Mouse (Mus musculus): ENCODE measurements around the gene Hook2.

Gene Hook2

DNA sequence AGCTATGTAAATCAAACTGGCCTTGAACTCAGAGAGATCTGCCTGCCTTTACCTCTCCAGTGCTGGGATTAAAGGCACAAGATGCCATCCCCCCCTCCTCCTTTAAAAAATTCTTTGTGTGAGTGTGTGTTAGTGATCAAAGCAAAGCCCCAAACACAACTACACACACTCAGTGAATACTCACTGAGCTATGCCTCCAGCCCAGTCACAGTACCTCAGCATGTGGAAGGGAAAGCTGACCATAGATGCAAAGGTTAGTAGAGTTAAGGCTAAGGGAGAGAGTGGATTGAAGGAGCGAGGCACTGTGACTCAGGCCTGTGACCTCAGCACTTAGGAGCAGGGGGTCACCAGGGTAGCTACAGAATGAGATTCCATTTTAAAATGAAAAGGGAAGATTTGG lies 17.3 kb upstream of the Hook2 start:
- DNase-seq (ENCODE audit: low read depth, low spot score): no peak

GRCm38 (mm10) chr8:84973803-84974542 lies 16.4 kb upstream of the Hook2 start:
- DNase-seq (ENCODE audit: low read depth, low spot score): no peak

DNA sequence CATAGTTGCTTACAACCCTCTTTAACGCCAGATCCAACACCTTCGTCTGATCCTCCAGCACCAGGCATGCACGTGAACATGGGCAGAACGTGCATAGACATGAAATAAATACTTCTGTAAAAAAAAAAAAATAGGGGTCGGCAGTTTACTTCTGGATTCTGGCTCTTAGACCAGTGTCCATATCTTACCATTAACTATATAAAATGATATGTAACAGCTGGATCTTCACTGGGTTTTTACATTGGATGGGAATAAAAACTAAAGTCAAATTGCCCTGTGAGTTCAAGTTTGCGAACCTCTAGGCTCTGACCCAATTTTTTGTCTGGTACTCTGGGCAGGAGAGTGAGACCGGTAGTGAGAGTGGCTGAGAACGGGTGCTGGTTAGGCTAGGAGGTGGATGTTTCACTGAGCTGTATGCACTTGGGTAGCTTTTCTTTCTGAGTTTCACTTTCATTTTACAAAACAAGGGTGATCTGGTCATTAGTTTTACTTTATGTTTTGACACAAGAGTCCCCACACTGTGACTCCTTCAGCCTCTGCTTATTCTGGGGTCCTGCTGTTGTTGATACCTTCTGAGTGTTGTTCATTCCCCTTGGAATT lies 15.8 kb upstream of the Hook2 start:
- DNase-seq (ENCODE audit: low read depth, low spot score): no peak

DNA sequence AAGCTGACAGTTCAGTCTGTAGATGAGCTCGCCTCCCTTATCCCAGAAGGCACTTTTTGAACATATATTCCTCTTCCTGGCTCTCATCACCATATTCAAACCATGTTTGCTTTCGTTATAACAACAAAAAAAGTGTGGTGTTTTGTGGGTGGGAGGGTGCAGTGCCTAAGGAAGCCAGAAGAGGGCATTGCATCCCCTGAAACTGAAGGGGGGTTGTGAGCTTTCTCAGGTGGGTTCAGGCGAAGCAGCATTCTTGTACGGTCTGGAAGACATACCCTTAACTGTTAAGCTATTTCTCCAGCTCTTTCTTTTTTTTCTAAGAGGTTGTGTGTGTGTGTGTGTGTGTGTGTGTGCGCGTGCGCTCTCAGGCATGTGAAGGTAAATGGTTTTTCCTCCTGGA lies 15.0 kb upstream of the Hook2 start:
- no peak for DNase-seq (ENCODE audit: low read depth, low spot score)

GRCm38 (mm10) chr8:84976031-84976762 lies 14.2 kb upstream of the Hook2 start:
- peak; percentile 86 for DNase-seq (ENCODE audit: low read depth, low spot score)

DNA sequence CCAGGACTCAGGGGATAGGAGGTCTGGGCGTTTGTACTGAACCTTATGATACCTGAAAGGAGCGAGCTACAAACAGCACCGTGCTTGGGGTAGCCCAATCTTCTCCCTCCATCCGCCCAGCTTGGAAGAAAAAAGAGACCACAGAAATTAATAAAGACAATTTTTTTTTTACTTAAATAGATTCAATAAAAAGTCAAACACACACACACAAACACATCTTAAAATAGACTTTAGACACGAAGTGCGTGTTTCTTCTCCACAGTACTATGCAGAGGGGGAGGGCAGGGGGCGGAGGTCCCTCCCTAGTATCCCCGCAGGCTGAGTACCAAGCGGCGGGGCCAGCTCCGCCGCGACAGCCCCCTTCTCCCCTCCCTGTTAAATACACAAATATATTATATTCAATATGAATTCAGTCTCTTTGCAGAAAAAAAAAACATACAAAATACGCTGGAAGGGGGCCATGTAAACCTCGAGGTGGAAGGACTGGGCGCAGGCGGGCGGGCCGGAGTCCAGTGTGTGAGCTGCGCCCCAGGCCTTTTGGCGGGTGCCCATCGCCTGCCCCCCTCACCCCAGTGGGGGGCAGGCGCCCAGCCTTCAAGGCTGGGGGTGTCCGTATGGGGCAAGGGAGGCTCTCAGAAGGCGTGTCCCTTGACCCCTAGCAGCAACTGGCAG lies 13.5 kb upstream of the Hook2 start:
- no peak for DNase-seq (ENCODE audit: low read depth, low spot score)

DNA sequence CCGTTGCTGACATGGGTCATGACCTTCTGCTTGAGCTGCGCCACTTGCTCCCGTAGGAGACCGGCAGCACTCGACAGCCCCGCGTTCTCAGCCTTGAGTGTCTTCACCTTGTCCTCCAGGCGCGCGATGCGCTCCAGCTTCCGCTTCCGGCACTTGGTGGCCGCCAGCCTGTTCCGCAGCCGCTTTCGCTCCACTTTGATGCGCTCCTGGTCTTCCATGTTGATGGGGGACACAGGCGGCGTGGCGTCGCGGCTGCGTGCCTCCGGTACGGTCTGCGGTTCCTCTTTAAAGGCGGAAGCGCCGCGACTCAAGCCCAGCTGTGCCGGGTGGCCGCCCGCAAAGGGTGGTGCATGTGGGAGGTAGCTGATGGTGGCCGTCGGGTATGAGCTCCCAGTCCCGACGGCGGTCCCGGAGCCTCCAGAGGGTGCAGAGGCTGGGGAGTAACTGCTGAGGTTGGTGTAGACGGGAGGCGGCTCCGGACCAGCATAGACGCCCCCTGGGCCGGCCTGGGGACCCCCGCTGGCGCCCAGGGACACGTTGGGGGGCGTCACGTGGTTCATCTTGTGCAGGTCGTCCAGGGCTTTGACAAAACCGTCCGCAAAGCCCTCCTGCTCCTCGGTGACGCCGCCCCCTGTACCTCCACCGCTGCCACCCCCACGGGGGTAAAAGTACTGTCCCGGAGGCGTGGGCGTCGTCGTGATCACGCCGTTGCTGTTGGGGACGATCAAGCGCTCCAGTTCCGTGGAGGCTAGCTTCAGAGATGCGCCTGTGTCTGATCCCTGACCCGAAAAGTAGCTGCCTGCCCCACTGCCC lies 12.8 kb upstream of the Hook2 start:
- DNase-seq (ENCODE audit: low read depth, low spot score): no peak

DNA sequence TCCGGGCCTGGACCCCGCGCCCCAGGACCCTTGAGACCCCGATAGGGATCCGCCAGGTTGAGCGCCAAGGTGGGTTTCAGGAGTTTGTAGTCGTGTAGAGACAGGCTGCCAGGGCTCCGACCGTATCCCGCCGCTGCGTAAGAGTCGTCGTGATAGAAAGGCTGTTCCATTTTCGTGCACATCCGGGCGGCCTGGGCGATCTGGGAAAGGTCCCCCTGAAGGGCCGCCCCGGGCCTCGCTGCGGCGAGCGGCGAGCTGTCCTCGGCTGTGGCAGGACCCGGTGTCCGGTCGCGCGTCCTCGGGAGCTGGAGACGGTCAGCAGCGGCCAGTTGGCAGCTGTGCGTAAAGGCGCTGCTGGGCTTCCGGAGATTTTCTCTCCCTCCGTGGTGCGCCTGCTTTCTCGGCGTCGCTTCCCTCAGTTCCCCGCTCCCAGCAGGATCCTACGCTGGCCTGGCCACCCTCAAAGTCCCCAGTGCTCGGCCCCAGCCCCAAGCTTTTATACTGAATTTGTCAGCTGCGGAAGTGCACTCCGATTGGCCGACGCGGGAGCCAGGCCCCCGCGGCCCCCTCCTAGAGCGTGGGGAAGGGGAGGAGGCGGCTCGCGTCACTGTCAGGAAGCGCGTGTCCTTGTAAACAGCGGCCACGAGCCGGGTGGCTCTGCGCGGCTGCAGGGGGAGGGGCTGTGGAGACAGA lies 12.0 kb upstream of the Hook2 start, which contains the start of gene Junb:
Junb (minus strand) TSS at position 471 of the 693 bp plus-strand sequence.
- no peak for DNase-seq (ENCODE audit: low read depth, low spot score)

- peak; percentile 85 for DNase-seq (ENCODE audit: low read depth, low spot score)
Measured at GRCm38 (mm10) chr8:84979599-84980421, 10.6 kb upstream of the Hook2 start.

- DNase-seq (ENCODE audit: low read depth, low spot score): no peak
Measured at GRCm38 (mm10) chr8:84980622-84981358, 9.6 kb upstream of the Hook2 start.

DNA sequence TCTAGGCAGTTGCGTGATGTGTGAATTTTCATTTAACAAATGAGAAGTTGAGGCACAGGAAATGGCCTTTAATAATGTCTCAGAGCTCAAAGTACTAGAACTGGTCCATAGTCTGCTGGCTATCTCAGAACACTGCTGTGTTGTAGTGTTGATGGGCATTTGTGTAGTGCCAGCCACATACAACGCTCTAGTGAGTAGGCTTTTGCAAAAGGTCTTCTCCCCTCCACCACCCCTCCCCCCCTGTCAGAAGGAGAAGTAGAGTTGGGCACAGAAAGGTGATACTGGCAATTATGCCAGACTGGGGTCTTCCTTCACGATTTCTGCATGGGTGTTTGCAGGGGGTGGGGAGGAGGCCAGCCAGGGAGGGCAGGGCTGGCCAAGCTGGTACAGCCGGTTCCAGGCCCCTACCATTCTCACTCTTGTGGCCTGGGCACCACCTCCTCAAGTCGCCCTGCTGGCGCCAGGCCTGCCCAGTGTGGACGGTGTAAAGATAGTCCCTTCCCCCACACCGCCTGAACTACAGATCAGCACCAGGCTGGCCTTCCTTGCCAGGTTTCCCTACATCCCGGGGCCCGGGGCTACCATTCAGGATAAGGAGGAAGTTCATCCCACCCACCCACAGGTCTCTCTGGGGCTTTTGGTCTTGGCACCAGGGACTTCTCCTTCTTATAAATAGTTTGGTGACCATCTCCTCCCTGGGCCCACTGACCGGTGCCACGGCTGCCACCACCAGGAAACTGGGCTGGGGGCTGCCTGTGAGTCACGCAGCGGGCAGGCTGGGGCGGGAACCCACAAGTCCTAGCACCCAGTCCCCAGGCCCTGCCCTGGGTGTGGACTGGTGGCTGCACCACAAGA lies 8.5 kb upstream of the Hook2 start:
- DNase-seq (ENCODE audit: low read depth, low spot score): no peak

- DNase-seq (ENCODE audit: low read depth, low spot score): no peak
Measured at GRCm38 (mm10) chr8:84982499-84983011, 7.8 kb upstream of the Hook2 start.

DNA sequence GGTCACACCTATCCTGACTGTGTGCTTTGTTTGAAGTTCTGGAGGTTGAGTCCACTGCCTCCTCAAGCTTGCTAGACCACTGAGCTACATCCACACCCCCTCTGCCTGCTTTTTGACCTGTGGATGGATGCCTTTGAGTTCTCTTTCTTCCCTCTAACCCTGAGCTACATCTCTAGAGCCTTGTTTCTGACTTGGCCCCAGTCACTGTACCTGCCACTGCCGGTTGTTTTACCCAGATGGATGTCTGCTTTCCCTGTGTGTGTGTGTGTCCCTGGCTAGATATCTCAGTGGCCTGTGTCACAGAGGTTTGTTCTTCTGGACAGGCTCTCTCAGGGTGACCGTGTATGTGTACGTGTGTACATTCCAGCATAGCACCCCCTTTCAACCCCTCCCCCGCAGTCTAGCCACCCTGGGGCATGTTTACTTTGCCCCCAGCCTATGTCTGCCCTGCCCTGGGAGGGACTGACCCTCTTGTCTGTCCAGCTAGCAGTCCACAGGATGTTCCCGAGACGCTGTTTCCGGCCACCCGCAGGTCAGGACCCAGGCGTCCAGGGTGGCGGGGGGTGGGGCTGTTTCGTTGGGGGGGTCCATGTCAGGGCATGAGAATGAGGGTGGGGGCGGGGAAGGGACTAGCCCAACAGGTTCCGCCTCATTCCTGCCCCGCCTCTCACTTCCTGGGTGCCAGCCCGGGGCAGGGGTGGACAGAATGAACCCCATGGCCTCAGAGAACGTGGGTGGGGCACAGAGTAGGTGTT lies 5.9 kb upstream of the Hook2 start:
- no peak for DNase-seq (ENCODE audit: low read depth, low spot score)

- no peak for DNase-seq (ENCODE audit: low read depth, low spot score)
Measured at GRCm38 (mm10) chr8:84985049-84985683, 5.2 kb upstream of the Hook2 start.

DNA sequence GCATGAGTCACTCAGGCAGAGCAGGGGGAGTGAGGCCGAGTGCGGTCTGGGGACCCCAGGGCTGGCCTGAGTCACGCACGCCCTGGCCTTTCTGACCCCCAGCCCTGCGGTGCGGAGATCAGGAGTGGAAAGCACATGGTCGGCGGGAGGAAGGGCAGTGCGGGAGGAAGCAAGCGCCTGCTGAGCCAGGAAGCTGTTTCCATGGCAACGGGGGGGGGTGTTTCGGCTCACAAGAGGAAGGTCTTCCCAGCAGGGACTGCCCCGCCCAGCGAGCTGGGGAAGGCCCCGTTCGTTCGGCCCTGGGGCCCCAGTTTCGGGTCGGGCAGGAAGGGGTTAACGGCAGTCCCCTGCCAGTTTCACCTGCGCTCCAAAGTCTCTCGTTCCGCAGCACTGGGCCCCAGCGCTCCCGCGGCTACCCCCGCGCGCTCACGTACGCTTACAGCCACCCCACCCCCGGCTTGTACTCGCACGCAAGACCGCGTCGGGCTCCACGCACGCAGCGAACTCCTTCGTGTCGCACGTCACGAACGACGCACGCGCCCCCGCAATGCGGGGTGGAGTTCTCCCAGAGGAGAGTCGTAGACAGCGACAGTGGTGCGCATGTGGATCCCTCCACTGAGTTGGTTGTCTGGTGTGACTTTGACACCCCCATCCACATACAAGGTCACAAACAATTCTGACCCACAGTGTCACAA lies 4.6 kb upstream of the Hook2 start:
- DNase-seq (ENCODE audit: low read depth, low spot score): no peak

GRCm38 (mm10) chr8:84986379-84986945 lies 3.9 kb upstream of the Hook2 start:
- DNase-seq (ENCODE audit: low read depth, low spot score): no peak

Data from c-Kit-negative CD71-positive TER-119-positive erythroid progenitor cells, embryonic 14.5 days (primary cell).